Mouse (Mus musculus): ENCODE data around the gene Gh. TPM values are rescaled to one million over a fixed set of nuclear protein-coding genes. Genes with fewer than 3 reads are reported as not detected.
A peak's percentile ranks its signal among the peaks of the same experiment; 100 is the strongest.

Gene Gh
- polyA plus RNA-seq, 1 experiment = not detected

DNA sequence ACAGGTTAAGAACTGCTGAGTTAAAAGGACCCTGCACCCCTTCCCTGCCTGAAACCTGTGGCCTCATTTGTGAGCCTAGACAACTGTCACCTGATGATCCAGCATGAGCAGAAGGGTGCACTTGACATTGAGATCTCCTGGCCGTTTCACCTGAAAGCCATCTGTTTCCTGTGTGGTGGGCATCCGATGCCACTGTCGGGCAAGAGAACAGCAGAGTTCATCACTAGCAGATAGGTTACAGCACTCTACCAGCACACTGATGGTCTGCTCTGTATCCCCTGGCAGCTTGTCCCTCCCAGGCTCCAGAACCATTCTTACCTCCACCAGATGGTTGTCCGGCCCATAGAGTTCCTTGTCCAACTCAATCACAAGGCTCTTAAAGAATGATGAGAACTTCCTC is 36.1 kb downstream of the Gh start:
- TF ChIP-seq POLR2A (IDR thresholded peaks at IDR 0.05; ENCODE audit: borderline replicate concordance, low read depth, low read length) (no peak), CTCF (IDR thresholded peaks at IDR 0.05; ENCODE audit: low read depth, low read length) (no peak)
- no peak overlapping the region for H3K27ac ChIP-seq (ENCODE audit: insufficient read depth, low read depth, low read length)
- peaks cover 28% of the 10 kb centered on the region for H3K4me1 ChIP-seq (ENCODE audit: control insufficient read depth, insufficient read depth, low read length)
- H3K4me3 ChIP-seq (ENCODE audit: insufficient read depth, low read length) = no peak overlapping the region

DNA sequence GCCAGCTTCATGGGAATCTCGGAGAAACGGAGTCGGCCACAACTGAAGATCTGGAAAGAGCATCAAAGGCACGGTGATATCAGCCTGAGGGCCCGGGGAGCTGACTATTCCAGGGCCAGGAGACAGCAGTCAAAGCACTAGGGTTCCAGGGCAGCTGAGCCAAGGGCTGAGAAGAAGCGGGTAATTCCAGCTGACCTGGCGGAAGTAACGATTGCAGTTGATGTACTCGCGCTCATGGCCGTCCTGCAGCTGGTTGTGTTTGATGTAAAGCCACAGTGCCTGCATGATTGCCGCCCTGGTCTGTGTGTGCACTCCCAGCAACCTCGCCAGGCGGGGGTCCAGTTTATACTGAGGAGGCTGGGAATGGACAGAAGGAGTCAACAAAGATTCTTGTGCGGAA is 36.7 kb downstream of the Gh start:
- peaks cover 22% of the 10 kb centered on the region for H3K4me1 ChIP-seq (ENCODE audit: control insufficient read depth, insufficient read depth, low read length)
- H3K27ac ChIP-seq (ENCODE audit: insufficient read depth, low read depth, low read length) = no peak overlapping the region
- TF ChIP-seq POLR2A (IDR thresholded peaks at IDR 0.05; ENCODE audit: borderline replicate concordance, low read depth, low read length) (no peak), CTCF (IDR thresholded peaks at IDR 0.05; ENCODE audit: low read depth, low read length) (no peak)
- H3K4me3 ChIP-seq (ENCODE audit: insufficient read depth, low read length) = no peak overlapping the region

DNA sequence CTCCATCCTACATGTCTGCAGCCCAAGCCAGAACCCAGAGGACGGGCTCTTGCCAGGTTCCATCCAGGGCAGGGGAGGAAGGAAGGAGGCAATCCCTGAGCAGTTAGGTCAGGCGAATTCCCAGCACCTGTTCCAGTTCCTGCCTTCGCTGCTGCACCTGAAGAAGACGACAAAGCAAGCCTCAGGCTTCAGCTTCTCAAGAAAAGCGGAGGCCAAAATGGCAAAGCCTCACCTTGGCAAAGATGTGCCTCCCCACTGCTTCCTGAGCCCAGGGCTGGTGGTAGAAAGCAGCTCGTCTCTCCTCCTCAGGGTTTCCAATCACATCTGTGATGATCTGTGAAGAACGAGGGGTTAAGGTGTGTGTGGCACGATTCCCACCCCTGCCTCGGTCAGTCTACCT is 37.7 kb downstream of the Gh start:
- TF ChIP-seq POLR2A (IDR thresholded peaks at IDR 0.05; ENCODE audit: borderline replicate concordance, low read depth, low read length) (no peak), CTCF (IDR thresholded peaks at IDR 0.05; ENCODE audit: low read depth, low read length) (no peak)
- Histone ChIP-seq H3K4me1 (ENCODE audit: control insufficient read depth, insufficient read depth, low read length) (peaks cover 16% of the 10 kb centered on the region), H3K27ac (ENCODE audit: insufficient read depth, low read depth, low read length) (no peak overlapping the region), H3K4me3 (ENCODE audit: insufficient read depth, low read length) (no peak overlapping the region)

DNA sequence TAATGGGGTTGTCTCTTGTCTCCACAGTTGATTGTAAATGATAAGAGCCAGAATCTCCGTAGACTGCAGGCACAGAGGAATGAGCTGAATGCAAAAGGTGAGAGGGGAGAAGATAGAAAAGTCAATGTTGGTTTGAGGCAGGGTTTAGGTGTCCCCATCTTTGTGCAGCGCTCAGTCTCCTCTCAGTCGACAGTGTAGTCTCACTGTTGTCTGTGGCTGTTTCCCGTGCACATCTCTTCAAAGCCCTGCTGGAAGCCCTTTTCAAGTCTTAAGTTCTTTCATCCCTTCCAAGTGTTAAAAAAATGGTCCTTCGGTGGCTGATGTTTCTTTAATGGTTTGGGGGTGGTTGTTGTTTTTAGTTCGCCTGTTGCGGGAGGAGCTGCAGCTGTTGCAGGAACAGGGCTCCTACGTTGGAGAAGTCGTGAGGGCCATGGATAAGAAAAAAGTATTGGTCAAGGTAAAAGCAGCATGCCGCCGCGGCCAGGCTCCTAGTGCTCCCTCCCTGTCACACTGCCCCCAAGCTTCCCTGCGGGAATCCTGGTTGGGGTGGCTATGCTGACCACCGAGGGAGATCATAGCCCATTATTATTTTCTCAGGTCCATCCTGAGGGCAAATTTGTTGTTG is 40.7 kb downstream of the Gh start:
- Histone ChIP-seq H3K4me3 (ENCODE audit: insufficient read depth, low read length) (no peak overlapping the region), H3K4me1 (ENCODE audit: control insufficient read depth, insufficient read depth, low read length) (peaks cover 10% of the 10 kb centered on the region), H3K27ac (ENCODE audit: insufficient read depth, low read depth, low read length) (no peak overlapping the region)
- TF ChIP-seq CTCF (IDR thresholded peaks at IDR 0.05; ENCODE audit: low read depth, low read length) = no peak
- no peak for TF ChIP-seq POLR2A (IDR thresholded peaks at IDR 0.05; ENCODE audit: borderline replicate concordance, low read depth, low read length)

DNA sequence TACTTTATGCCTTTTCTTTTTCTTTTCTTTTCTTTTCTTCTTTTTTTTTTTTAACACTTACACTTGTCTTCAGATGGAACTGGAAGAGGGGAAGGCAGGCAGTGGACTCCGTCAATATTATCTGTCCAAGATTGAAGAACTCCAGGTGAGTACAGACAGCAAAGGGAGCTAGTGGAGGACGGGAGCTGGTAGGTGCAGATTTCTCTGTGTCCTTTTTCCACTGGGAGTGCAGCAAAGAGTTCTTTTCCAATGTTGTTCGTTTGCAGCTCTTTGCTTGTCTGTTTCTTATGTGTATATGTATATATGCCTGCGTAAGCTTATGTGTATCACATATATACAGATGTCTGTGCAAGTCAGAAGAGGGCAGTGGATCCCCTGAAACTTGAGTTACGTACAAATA is 44.9 kb downstream of the Gh start:
- Histone ChIP-seq H3K27ac (ENCODE audit: insufficient read depth, low read depth, low read length) (no peak overlapping the region), H3K4me3 (ENCODE audit: insufficient read depth, low read length) (peak overlapping the region; percentile 96)

DNA sequence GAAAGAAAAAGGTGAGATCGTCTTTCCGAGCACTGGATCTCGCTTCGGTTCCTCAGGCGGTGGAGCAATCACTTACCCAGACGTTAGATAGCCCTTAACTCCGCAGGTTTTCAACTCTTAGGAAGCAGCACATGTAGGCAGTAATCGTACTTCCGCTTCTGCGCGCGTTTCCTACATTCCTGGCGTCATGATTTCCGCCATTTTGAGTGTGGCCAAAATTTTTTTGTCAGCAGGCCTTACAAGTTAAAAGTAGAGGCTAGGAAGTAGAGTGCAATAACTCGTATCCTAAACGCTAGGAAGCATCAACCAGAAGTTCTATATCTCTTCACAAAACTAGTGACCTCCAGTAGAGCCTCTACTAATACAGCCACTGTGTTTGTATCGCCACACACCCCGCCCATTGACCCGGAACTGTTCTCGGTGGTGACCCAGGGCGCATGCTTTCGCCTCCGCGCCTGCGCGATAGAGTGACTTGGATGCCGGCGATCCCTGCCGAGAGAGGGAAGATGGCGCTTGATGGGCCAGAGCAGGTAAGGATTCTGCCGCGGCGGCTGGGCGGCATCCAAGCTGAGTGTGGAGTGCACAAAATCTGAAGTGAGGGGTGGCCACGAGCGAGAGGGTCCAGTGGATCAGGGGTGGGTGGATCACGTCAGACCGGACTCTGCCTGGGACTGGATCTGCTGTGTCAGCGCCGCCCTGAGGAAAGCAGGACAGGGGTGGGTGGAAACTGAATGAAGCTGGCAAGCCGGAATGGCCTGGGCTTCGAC is 45.8 kb downstream of the Gh start, which contains the start of the genes Ftsj3 and Psmc5:
TSS of gene Ftsj3 (minus strand) at position 395 of the 767 bp plus-strand sequence.
TSS of gene Psmc5 (plus strand) at position 470 of the 767 bp plus-strand sequence.
- Histone ChIP-seq H3K4me1 (ENCODE audit: control insufficient read depth, insufficient read depth, low read length) (peaks cover 13% of the 10 kb centered on the region), H3K27ac (ENCODE audit: insufficient read depth, low read depth, low read length) (peak within 1 kb of the TSS; percentile 68), H3K4me3 (ENCODE audit: insufficient read depth, low read length) (peak within 1 kb of the TSS; percentile 96)
- TF ChIP-seq POLR2A (IDR thresholded peaks at IDR 0.05; ENCODE audit: borderline replicate concordance, low read depth, low read length) (no peak), CTCF (IDR thresholded peaks at IDR 0.05; ENCODE audit: low read depth, low read length) (no peak)

More for the DNA sequence above, 44.9 kb downstream of the Gh start:
- peaks cover 13% of the 10 kb centered on the region for H3K4me1 ChIP-seq (ENCODE audit: control insufficient read depth, insufficient read depth, low read length)
- no peak for TF ChIP-seq CTCF (IDR thresholded peaks at IDR 0.05; ENCODE audit: low read depth, low read length)
- TF ChIP-seq POLR2A (IDR thresholded peaks at IDR 0.05; ENCODE audit: borderline replicate concordance, low read depth, low read length) = no peak

DNA sequence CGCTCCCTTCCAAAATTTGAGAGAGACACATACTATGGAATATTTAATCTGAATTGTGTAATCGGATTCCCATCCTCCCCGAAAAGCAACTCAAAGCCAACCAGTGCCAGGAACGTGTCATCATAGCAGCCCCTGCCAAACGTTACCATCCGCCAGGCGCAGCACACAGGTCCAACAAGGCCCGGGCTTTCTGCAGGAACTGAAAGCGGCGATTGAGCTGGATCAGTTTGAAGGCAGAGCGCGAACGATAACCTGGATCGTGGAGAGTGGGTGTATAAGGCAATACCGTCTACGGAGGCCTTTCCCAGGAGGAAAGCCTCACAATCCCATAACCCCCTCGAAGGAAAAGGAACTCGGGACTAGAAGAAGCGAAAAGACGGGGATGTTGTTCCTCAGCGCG is 46.5 kb downstream of the Gh start:
- Histone ChIP-seq H3K27ac (ENCODE audit: insufficient read depth, low read depth, low read length) (peak overlapping the region; percentile 68), H3K4me1 (ENCODE audit: control insufficient read depth, insufficient read depth, low read length) (peaks cover 13% of the 10 kb centered on the region), H3K4me3 (ENCODE audit: insufficient read depth, low read length) (peak overlapping the region; percentile 96)
- no peak for TF ChIP-seq POLR2A (IDR thresholded peaks at IDR 0.05; ENCODE audit: borderline replicate concordance, low read depth, low read length)
- no peak for TF ChIP-seq CTCF (IDR thresholded peaks at IDR 0.05; ENCODE audit: low read depth, low read length)

DNA sequence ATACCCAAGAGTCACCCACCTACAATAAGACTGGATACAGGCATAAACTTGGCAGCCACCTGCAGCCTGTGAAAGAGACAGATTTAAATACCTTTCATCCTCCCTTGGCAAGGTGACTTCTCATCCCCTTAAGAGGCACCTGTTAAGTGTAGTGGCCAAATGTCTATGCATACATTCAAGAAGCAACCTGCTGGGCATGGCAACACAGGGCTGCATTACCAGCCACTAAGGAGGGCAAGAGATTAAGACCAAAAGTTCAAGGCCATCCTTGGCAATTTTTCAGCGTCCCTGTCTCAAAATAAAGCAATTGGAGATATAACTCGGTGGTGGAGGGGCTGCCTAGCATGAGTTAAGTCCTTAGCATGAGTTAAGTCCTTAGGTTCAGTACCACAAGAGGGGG is 46.9 kb downstream of the Gh start:
- Histone ChIP-seq H3K27ac (ENCODE audit: insufficient read depth, low read depth, low read length) (peak overlapping the region; percentile 68), H3K4me1 (ENCODE audit: control insufficient read depth, insufficient read depth, low read length) (peaks cover 13% of the 10 kb centered on the region)
- TF ChIP-seq CTCF (IDR thresholded peaks at IDR 0.05; ENCODE audit: low read depth, low read length) = no peak
- TF ChIP-seq POLR2A (IDR thresholded peaks at IDR 0.05; ENCODE audit: borderline replicate concordance, low read depth, low read length) = no peak

More for the DNA sequence above, 46.9 kb downstream of the Gh start:
- H3K4me3 ChIP-seq (ENCODE audit: insufficient read depth, low read length) = peak overlapping the region; percentile 96

Other genes starting within 250 kb of the Gh start
- gene Taco1, start 235.8 kb downstream of the Gh start, polyA plus RNA-seq (2012; ENCODE audit: insufficient read depth, insufficient read length, missing spikeins) = 7.2 and 7.6 TPM in 2 replicates
- gene Map3k3, start 217.3 kb downstream of the Gh start, polyA plus RNA-seq (2012; ENCODE audit: insufficient read depth, insufficient read length, missing spikeins) = 67.0 and 70.9 TPM in 2 replicates
- not detected in 2 replicates for gene Gm10840, start 141.0 kb downstream of the Gh start, polyA plus RNA-seq (2012; ENCODE audit: insufficient read depth, insufficient read length, missing spikeins)
- gene Limd2, start 141.0 kb downstream of the Gh start, polyA plus RNA-seq (2012; ENCODE audit: insufficient read depth, insufficient read length, missing spikeins) = 263 and 272 TPM in 2 replicates
- gene Strada, start 99.7 kb downstream of the Gh start, polyA plus RNA-seq (2012; ENCODE audit: insufficient read depth, insufficient read length, missing spikeins) = 23.8 and 25.4 TPM in 2 replicates
- gene Ccdc47, start 85.5 kb downstream of the Gh start, polyA plus RNA-seq (2012; ENCODE audit: insufficient read depth, insufficient read length, missing spikeins) = 97.3 and 99.5 TPM in 2 replicates
- 42.8 and 46.3 TPM in 2 replicates for gene Ddx42, start 84.9 kb downstream of the Gh start, polyA plus RNA-seq (2012; ENCODE audit: insufficient read depth, insufficient read length, missing spikeins)
- 17.7 and 21.7 TPM in 2 replicates for gene Ftsj3, start 45.8 kb downstream of the Gh start, polyA plus RNA-seq (2012; ENCODE audit: insufficient read depth, insufficient read length, missing spikeins)
- 76.9 and 78.8 TPM in 2 replicates for gene Psmc5, start 45.7 kb downstream of the Gh start, polyA plus RNA-seq (2012; ENCODE audit: insufficient read depth, insufficient read length, missing spikeins)
- 89.5 and 89.8 TPM in 2 replicates for gene Smarcd2, start 28.9 kb downstream of the Gh start, polyA plus RNA-seq (2012; ENCODE audit: insufficient read depth, insufficient read length, missing spikeins)
- gene Tcam1, start 25.2 kb downstream of the Gh start, polyA plus RNA-seq (2012; ENCODE audit: insufficient read depth, insufficient read length, missing spikeins) = not detected in 2 replicates
- 5.1 and 6.5 TPM in 2 replicates for gene Cd79b, start 12.9 kb upstream of the Gh start, polyA plus RNA-seq (2012; ENCODE audit: insufficient read depth, insufficient read length, missing spikeins)
- not detected in 2 replicates for gene Scn4a, start 51.4 kb upstream of the Gh start, polyA plus RNA-seq (2012; ENCODE audit: insufficient read depth, insufficient read length, missing spikeins)
- gene Prr29, start 63.6 kb upstream of the Gh start, polyA plus RNA-seq (2012; ENCODE audit: insufficient read depth, insufficient read length, missing spikeins) = not detected in 2 replicates
- gene Icam2, start 86.2 kb upstream of the Gh start, polyA plus RNA-seq (2012; ENCODE audit: insufficient read depth, insufficient read length, missing spikeins) = 7.4 and 9.4 TPM in 2 replicates
- 27.5 and 27.8 TPM in 2 replicates for gene Ern1, start 186.0 kb upstream of the Gh start, polyA plus RNA-seq (2012; ENCODE audit: insufficient read depth, insufficient read length, missing spikeins)

Data from bone marrow macrophage, adult 2 months (primary cell).